26 mouse cellular contexts compared by ENCODE assay signal in genomic region chr1:36119426-36119825, GRCm38 (mm10).
"Had no signal": no experiment of that assay in that cellular context is flagged by ENCODE, and none has a peak within 500 bp of the region (broad histone marks: within the 10 kb centered on the region; RNA-seq: fewer than 3 reads in every experiment).

No protein-coding gene starts in this region.

- H3K4me1 ChIP-seq: embryonic facial prominence, embryonic 10.5 days; embryonic facial prominence, embryonic 12.5 days; embryonic facial prominence, embryonic 13.5 days; forebrain, embryonic 10.5 days; forebrain, embryonic 12.5 days; forebrain, embryonic 13.5 days; forebrain, embryonic 15.5 days had no signal

- H3K4me3 ChIP-seq: embryonic facial prominence, embryonic 10.5 days; embryonic facial prominence, embryonic 12.5 days; embryonic facial prominence, embryonic 13.5 days; embryonic facial prominence, embryonic 15.5 days; erythroblast, embryonic 14.5 days; forebrain, embryonic 10.5 days; forebrain, embryonic 12.5 days; forebrain, embryonic 13.5 days; forebrain, embryonic 15.5 days; gastrocnemius, adult 2 months; heart, embryonic 10.5 days had no signal

- H3K9me3 ChIP-seq: embryonic facial prominence, embryonic 12.5 days; embryonic facial prominence, embryonic 13.5 days; embryonic facial prominence, embryonic 15.5 days; forebrain, embryonic 10.5 days; forebrain, embryonic 12.5 days; forebrain, embryonic 13.5 days; forebrain, embryonic 15.5 days had no signal

- H3K9ac ChIP-seq: embryonic facial prominence, embryonic 12.5 days; embryonic facial prominence, embryonic 13.5 days; embryonic facial prominence, embryonic 15.5 days; forebrain, embryonic 12.5 days; forebrain, embryonic 13.5 days; forebrain, embryonic 15.5 days; forebrain, postnatal 0 days had no signal

- ATAC-seq: forebrain, embryonic 13.5 days; forebrain, embryonic 14.5 days; forebrain, embryonic 15.5 days; forebrain, embryonic 16.5 days; forebrain, postnatal 0 days had no signal

- H3K36me3 ChIP-seq: embryonic facial prominence, embryonic 10.5 days; embryonic facial prominence, embryonic 12.5 days; embryonic facial prominence, embryonic 13.5 days; embryonic facial prominence, embryonic 15.5 days; forebrain, embryonic 10.5 days; forebrain, embryonic 12.5 days; forebrain, embryonic 15.5 days; heart, embryonic 10.5 days had no signal

- DNase-seq: cerebellum, adult 8-10 months; cerebellum, adult 9-10 months; cerebellum, adult 9-11 months; cerebellum, postnatal 10 days; cerebellum, postnatal 25 days; cerebellum, postnatal 36 days; embryo, embryonic 11 days; forebrain, postnatal 0 days; gastrocnemius, adult 2 months; gastrocnemius, postnatal 10 days; gastrocnemius, postnatal 14 days; gastrocnemius, postnatal 25 days; gastrocnemius, postnatal 36 days; heart, adult 18-20 months had no signal

- H3K4me2 ChIP-seq: embryonic facial prominence, embryonic 12.5 days; embryonic facial prominence, embryonic 13.5 days; embryonic facial prominence, embryonic 15.5 days; forebrain, embryonic 12.5 days; forebrain, embryonic 13.5 days; forebrain, embryonic 15.5 days had no signal

- H3K27me3 ChIP-seq: embryonic facial prominence, embryonic 12.5 days; embryonic facial prominence, embryonic 13.5 days; embryonic facial prominence, embryonic 15.5 days; forebrain, embryonic 12.5 days; forebrain, embryonic 13.5 days; forebrain, embryonic 15.5 days had no signal

- H3K27ac ChIP-seq: embryonic facial prominence, embryonic 10.5 days; embryonic facial prominence, embryonic 12.5 days; embryonic facial prominence, embryonic 13.5 days; embryonic facial prominence, embryonic 15.5 days; forebrain, embryonic 10.5 days; forebrain, embryonic 12.5 days; forebrain, embryonic 13.5 days; forebrain, embryonic 15.5 days; gastrocnemius, adult 2 months; heart, embryonic 10.5 days had no signal
